Mouse (Mus musculus) lung, postnatal 0 days (tissue): ENCODE data around the gene Epb41l1. TPM values are rescaled to one million over a fixed set of nuclear protein-coding genes. Genes with fewer than 3 reads are reported as not detected.
A peak's percentile ranks its signal among the peaks of the same experiment; 100 is the strongest.

Source experiments
- ATAC-seq: fragments of 200-750 bp; cut with Nextera tagmentation; 2 replicates; pipeline ENCODE4 v1.8.0; 2017; ENCODE audit warnings: moderate library complexity
- DNase-seq: peaks from one replicate; pipeline ENCODE4 v3.0.0-alpha.2; 2016; ENCODE audit warnings: low spot score
- H3K27ac ChIP-seq: fragments of 300-500 bp; sonication (generic); 2 replicates; pipeline ENCODE4 v1.5.1; 2014; ENCODE audit warnings: antibody characterized with exemption, mild to moderate bottlenecking, low read length, mixed read lengths
- H3K27me3 ChIP-seq: fragments of 300-500 bp; sonication (generic); replicated peaks from 2 replicates; pipeline ENCODE4 v1.6.1; 2014; ENCODE audit warnings: low read length, mixed read lengths; ENCODE audit not compliant: insufficient read depth
- H3K36me3 ChIP-seq: fragments of 300-500 bp; sonication (generic); 2 replicates; pipeline ENCODE4 v1.6.1; 2014; ENCODE audit warnings: low read length, mixed read lengths; ENCODE audit not compliant: insufficient read depth
- H3K4me1 ChIP-seq: fragments of 300-500 bp; sonication (generic); 2 replicates; pipeline ENCODE4 v1.6.1; 2014; ENCODE audit warnings: antibody characterized with exemption, low read depth, low read length, mixed read lengths; ENCODE audit not compliant: insufficient read depth
- H3K4me2 ChIP-seq: fragments of 300-500 bp; sonication (generic); replicated peaks from 2 replicates; pipeline ENCODE4 v1.6.1; 2014; ENCODE audit warnings: low read depth, mild to moderate bottlenecking, low read length, moderate library complexity, mixed read lengths
- H3K4me3 ChIP-seq: fragments of 300-500 bp; sonication (generic); 2 replicates; pipeline ENCODE4 v1.5.1; 2014; ENCODE audit warnings: low read depth, low read length
- H3K9ac ChIP-seq: fragments of 300-500 bp; sonication (generic); replicated peaks from 2 replicates; pipeline ENCODE4 v1.6.1; 2014; ENCODE audit warnings: low read depth, mild to moderate bottlenecking
- H3K9me3 ChIP-seq: fragments of 300-500 bp; sonication (generic); 2 replicates; pipeline ENCODE4 v1.6.1; 2016; ENCODE audit warnings: low read length, mixed read lengths
- CTCF ChIP-seq: IDR thresholded peaks from 2 replicates; pipeline ENCODE4 v1.5.1; 2016; ENCODE audit warnings: antibody characterized with exemption, mild to moderate bottlenecking
- EP300 ChIP-seq: IDR thresholded peaks from 2 replicates; pipeline ENCODE4 v1.6.1; 2016; ENCODE audit warnings: antibody characterized with exemption, mild to moderate bottlenecking, control low read depth
- WGBS: fragments of 180-500 bp; shearing (Covaris S2); extraction: QIAGEN DNeasy Blood & Tissue Kit; methylation state at CpG from one replicate; pipeline ENCODE4 v1.1.7; 2014; 5-methylcytosine and 5-hydroxymethylcytosine counted together
- polyA plus RNA-seq: library from polyadenylated mRNA; unstranded; fragments of >200 nt; fragmentation: Nextera tagmentation; extraction: Ambion mirVana; gene quantifications from 2 replicates; pipeline ENCODE4 v1.2.1, GENCODE M21; 2015

Epb41l1 gene
- polyA plus RNA-seq, 1 experiment from 2014 or later, result 1.2 TPM

GRCm38 (mm10) chr2:156421381-156422110 lies 837 bp downstream of the Epb41l1 start:
- Histone ChIP-seq H3K4me3 (peak overlapping the region; percentile 54), H3K27me3 (peaks cover 10% of the 10 kb centered on the region; the same call in 1 of the 2 replicates), H3K4me2 (peak overlapping the region; percentile 96), H3K9me3 (no peaks in the 10 kb centered on the region), H3K27ac (peak overlapping the region; percentile 68), H3K36me3 (no peaks in the 10 kb centered on the region), H3K4me1 (0 out of 2 replicates have a peak, but pooled peaks cover 6% of the 10 kb centered on the region), H3K9ac (peak overlapping the region; percentile 56; the same call in 1 of the 2 replicates)
- WGBS, result under 1% methylated on average over 35 of the region's 36 CpGs
- peak; percentile 53 for DNase-seq
- peak; percentile 40 for ATAC-seq
- no peak for TF ChIP-seq CTCF
- no peak for TF ChIP-seq EP300

- Histone ChIP-seq H3K4me2 (peak overlapping the region; percentile 19; the same call in 1 of the 2 replicates), H3K27ac (no peak overlapping the region), H3K9me3 (no peaks in the 10 kb centered on the region), H3K36me3 (no peaks in the 10 kb centered on the region), H3K9ac (no peak overlapping the region), H3K4me3 (no peak overlapping the region), H3K27me3 (peaks cover 10% of the 10 kb centered on the region; the same call in 1 of the 2 replicates), H3K4me1 (0 out of 2 replicates have a peak, but pooled peaks cover 6% of the 10 kb centered on the region)
- 3% methylated on average over 7 of the region's 8 CpGs for WGBS
- DNase-seq (peak; percentile 55), ATAC-seq (no peak)
- no peak for TF ChIP-seq EP300
- no peak for TF ChIP-seq CTCF
Observed at GRCm38 (mm10) chr2:156422631-156423030, 1.9 kb downstream of the Epb41l1 start.

GRCm38 (mm10) chr2:156423672-156424071 lies 3.0 kb downstream of the Epb41l1 start:
- DNase-seq (no peak), ATAC-seq (no peak)
- no peak overlapping the region for H3K4me3 ChIP-seq
- H3K4me1 ChIP-seq, result 0 out of 2 replicates have a peak, but pooled peaks cover 6% of the 10 kb centered on the region
- H3K9ac ChIP-seq, result no peak overlapping the region
- H3K27me3 ChIP-seq, result peaks cover 10% of the 10 kb centered on the region; the same call in 1 of the 2 replicates
- no peak overlapping the region for H3K27ac ChIP-seq
- WGBS, result 74% methylated on average over 4 of the region's 4 CpGs
- no peak for TF ChIP-seq EP300
- no peak for TF ChIP-seq CTCF
- no peaks in the 10 kb centered on the region for H3K36me3 ChIP-seq
- H3K9me3 ChIP-seq, result no peaks in the 10 kb centered on the region
- no peak overlapping the region for H3K4me2 ChIP-seq

- Histone ChIP-seq H3K9ac (no peak overlapping the region), H3K4me2 (no peak overlapping the region), H3K27ac (peak overlapping the region; percentile 26; the same call in 1 of the 2 replicates), H3K9me3 (no peaks in the 10 kb centered on the region), H3K36me3 (no peaks in the 10 kb centered on the region), H3K27me3 (peaks cover 10% of the 10 kb centered on the region; the same call in 1 of the 2 replicates), H3K4me1 (0 out of 2 replicates have a peak, but pooled peaks cover 6% of the 10 kb centered on the region), H3K4me3 (no peak overlapping the region)
- no peak for TF ChIP-seq EP300
- TF ChIP-seq CTCF, result no peak
- WGBS, result 50% methylated on average over 1 of the region's 2 CpGs
- ATAC-seq, result no peak
- no peak for DNase-seq
Observed at GRCm38 (mm10) chr2:156425618-156426017, 4.9 kb downstream of the Epb41l1 start.

- peaks cover 7% of the 10 kb centered on the region; the same call in 1 of the 2 replicates for H3K27me3 ChIP-seq
- DNase-seq (no peak), ATAC-seq (no peak)
- no peak for TF ChIP-seq EP300
- no peak for TF ChIP-seq CTCF
- H3K4me1 ChIP-seq, result 0 out of 2 replicates have a peak, but pooled peaks cover 6% of the 10 kb centered on the region
- 0 out of 2 replicates have a peak overlapping the region, but pooled peaks have one; percentile 26 for H3K27ac ChIP-seq
- 57% methylated on average over 4 of the region's 4 CpGs for WGBS
- no peak overlapping the region for H3K4me3 ChIP-seq
- H3K9me3 ChIP-seq, result no peaks in the 10 kb centered on the region
- no peaks in the 10 kb centered on the region for H3K36me3 ChIP-seq
- no peak overlapping the region for H3K4me2 ChIP-seq
- no peak overlapping the region for H3K9ac ChIP-seq
Observed at GRCm38 (mm10) chr2:156426151-156426550, 5.4 kb downstream of the Epb41l1 start.

DNA sequence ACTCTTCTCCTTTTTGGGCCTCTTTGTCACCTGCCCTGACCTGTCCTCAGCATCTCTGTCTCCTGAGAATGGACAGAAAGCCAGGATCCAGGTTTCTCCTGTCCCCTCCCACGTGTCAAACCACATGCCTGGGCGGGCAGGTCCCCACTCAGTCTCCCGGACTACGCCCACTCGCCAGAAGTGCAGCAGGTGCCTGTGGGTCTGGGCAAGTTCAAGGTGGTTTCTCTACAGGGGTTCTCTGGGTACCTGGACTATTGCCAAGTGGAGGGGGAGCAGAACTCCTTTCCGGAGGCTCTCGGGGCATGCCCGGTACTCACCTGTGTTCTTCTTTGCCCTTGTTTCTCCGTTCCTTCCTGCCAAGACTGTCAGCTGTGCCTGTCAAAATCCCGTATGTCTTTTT lies 9.1 kb downstream of the Epb41l1 start:
- H3K4me2 ChIP-seq, result no peak overlapping the region
- ATAC-seq, result peak; percentile 66
- H3K27ac ChIP-seq, result peak overlapping the region; percentile 57; the same call in 1 of the 2 replicates
- no peaks in the 10 kb centered on the region for H3K27me3 ChIP-seq
- H3K4me3 ChIP-seq, result no peak overlapping the region
- TF ChIP-seq CTCF (no peak), EP300 (no peak)
- H3K36me3 ChIP-seq, result no peaks in the 10 kb centered on the region
- peaks cover 6% of the 10 kb centered on the region for H3K4me1 ChIP-seq
- DNase-seq, result peak; percentile 51
- H3K9ac ChIP-seq, result no peak overlapping the region
- H3K9me3 ChIP-seq, result no peaks in the 10 kb centered on the region
- 52% methylated on average over 10 of the region's 10 CpGs for WGBS
